Comparison of ENCODE assay signal across 11 mouse cellular contexts in genomic region chr1:86438501-86438900, GRCm38 (mm10). TPM values are rescaled to one million over a fixed set of nuclear protein-coding genes. Genes with fewer than 3 reads are reported as not detected.
DNase-seq lines count a peak whose midpoint lies in the region; ATAC-seq and TF ChIP-seq lines count a peak whose summit lies in the region.
"Had no signal": no experiment of that assay in that cellular context is flagged by ENCODE, and none has a peak within 500 bp of the region (broad histone marks: within the 10 kb centered on the region; RNA-seq: fewer than 3 reads in every experiment).

No protein-coding gene starts in this region.

- no peak for DNase-seq in heart, postnatal 14 days
- no peak for DNase-seq in midbrain, embryonic 10.5 days (ENCODE audit: low spot score)
- peak; percentile 47 for DNase-seq in retina, embryonic 14.5 days (ENCODE audit: low spot score)
- no peak for DNase-seq in right cerebral cortex, postnatal 36 days (ENCODE audit: low spot score in 2 of 2)

- H3K4me2 ChIP-seq in heart, embryonic 16.5 days (ENCODE audit: low read depth, low read length), result no peak overlapping the region
- no peak overlapping the region for H3K4me2 ChIP-seq in midbrain, embryonic 15.5 days
- H3K4me2 ChIP-seq: forebrain, embryonic 13.5 days; hindbrain, embryonic 13.5 days had no signal

- no peak for TF ChIP-seq POLR2A in cortical plate, adult 2 months (IDR thresholded peaks at IDR 0.05; ENCODE audit: extremely low read depth, insufficient read depth, low read length)

- TF ChIP-seq CTCF in cortical plate, adult 2 months (IDR thresholded peaks at IDR 0.05; ENCODE audit: extremely low read depth, insufficient read depth, low read length), result peak; percentile 43; the same call in 1 of the 2 replicates

- no peaks in the 10 kb centered on the region for H3K36me3 ChIP-seq in heart, embryonic 16.5 days (ENCODE audit: control insufficient read depth, insufficient read depth)
- no peaks in the 10 kb centered on the region for H3K36me3 ChIP-seq in midbrain, embryonic 10.5 days
- no peaks in the 10 kb centered on the region for H3K36me3 ChIP-seq in midbrain, embryonic 15.5 days (replicated peaks)
- H3K36me3 ChIP-seq: hindbrain, embryonic 13.5 days had no signal

- no peaks in the 10 kb centered on the region for H3K9me3 ChIP-seq in heart, embryonic 16.5 days (replicated peaks; ENCODE audit: control insufficient read depth, low read length)
- H3K9me3 ChIP-seq in midbrain, embryonic 10.5 days (replicated peaks), result no peaks in the 10 kb centered on the region
- H3K9me3 ChIP-seq in midbrain, embryonic 15.5 days, result no peaks in the 10 kb centered on the region
- H3K9me3 ChIP-seq: forebrain, embryonic 13.5 days; hindbrain, embryonic 13.5 days had no signal

- no peaks in the 10 kb centered on the region for H3K27me3 ChIP-seq in heart, embryonic 16.5 days (ENCODE audit: control insufficient read depth, insufficient read depth, low read length)
- peaks cover 6% of the 10 kb centered on the region; the same call in 1 of the 2 replicates for H3K27me3 ChIP-seq in midbrain, embryonic 10.5 days (ENCODE audit: low read depth, poor library complexity, severe bottlenecking)
- H3K27me3 ChIP-seq in midbrain, embryonic 15.5 days (replicated peaks), result no peaks in the 10 kb centered on the region
- H3K27me3 ChIP-seq: forebrain, embryonic 13.5 days; hindbrain, embryonic 13.5 days had no signal

- ATAC-seq in heart, embryonic 16.5 days (replicated peaks; ENCODE audit: extremely low read depth, insufficient read depth, low FRiP score), result no peak
- no peak for ATAC-seq in midbrain, embryonic 15.5 days (replicated peaks)
- ATAC-seq: forebrain, embryonic 13.5 days; midbrain, embryonic 16.5 days had no signal

- H3K4me3 ChIP-seq in heart, embryonic 16.5 days (ENCODE audit: low read length), result no peak overlapping the region
- H3K4me3 ChIP-seq in midbrain, embryonic 10.5 days, result no peak overlapping the region
- no peak overlapping the region for H3K4me3 ChIP-seq in midbrain, embryonic 15.5 days
- H3K4me3 ChIP-seq in cortical plate, adult 2 months (ENCODE audit: insufficient read depth, low read length), result no peak overlapping the region
- H3K4me3 ChIP-seq: forebrain, embryonic 13.5 days; hindbrain, embryonic 13.5 days had no signal

- H3K4me1 ChIP-seq in heart, embryonic 16.5 days (ENCODE audit: control insufficient read depth, insufficient read depth, low read length), result peaks cover 65% of the 10 kb centered on the region
- peaks cover 87% of the 10 kb centered on the region for H3K4me1 ChIP-seq in midbrain, embryonic 10.5 days
- H3K4me1 ChIP-seq in midbrain, embryonic 15.5 days, result peaks cover 65% of the 10 kb centered on the region
- H3K4me1 ChIP-seq in cortical plate, adult 2 months (ENCODE audit: control insufficient read depth, insufficient read depth, low read length), result peaks cover 14% of the 10 kb centered on the region

- WGBS in heart, embryonic 16.5 days, result 72% methylated on average over 2 of the region's 2 CpGs
- WGBS in midbrain, embryonic 10.5 days, result 82% methylated on average over 2 of the region's 2 CpGs
- 70% methylated on average over 2 of the region's 2 CpGs for WGBS in midbrain, embryonic 15.5 days

- H3K27ac ChIP-seq in heart, embryonic 16.5 days (ENCODE audit: low read length), result peak overlapping the region; percentile 81
- H3K27ac ChIP-seq in midbrain, embryonic 10.5 days (replicated peaks), result peak overlapping the region; percentile 99
- no peak overlapping the region for H3K27ac ChIP-seq in midbrain, embryonic 15.5 days
- H3K27ac ChIP-seq in cortical plate, adult 2 months (ENCODE audit: insufficient read depth, low read length), result no peak overlapping the region
- H3K27ac ChIP-seq: forebrain, embryonic 13.5 days had no signal

- no peak overlapping the region for H3K9ac ChIP-seq in heart, embryonic 16.5 days (ENCODE audit: low read length)
- H3K9ac ChIP-seq in midbrain, embryonic 15.5 days, result no peak overlapping the region
- H3K9ac ChIP-seq: forebrain, embryonic 13.5 days had no signal

- intact Hi-C loops in heart, postnatal 14 days (cut with DNase I), result no loop called here

RNA-seq across cellular contexts. Expression of gene Tex44, which starts 12.4 kb away (rescaled TPM):
- not detected in 2 replicates for polyA plus RNA-seq in heart, embryonic 16.5 days (2015; fragmentation: Nextera tagmentation; extraction: Ambion mirVana)
- not detected for total RNA-seq in heart, postnatal 14 days (2021)
- polyA plus RNA-seq in midbrain, embryonic 10.5 days (2016; fragmentation: Nextera tagmentation; extraction: Ambion mirVana), result 0.07 and 0.11 TPM in 2 replicates
- polyA plus RNA-seq in midbrain, embryonic 15.5 days (2015; fragmentation: Nextera tagmentation; extraction: Ambion mirVana), result not detected in 2 replicates
- not detected in 2 replicates for polyA plus RNA-seq in cortical plate, adult 2 months (2012; rRNA removed)
- total RNA-seq: left cerebral cortex, postnatal 36 days had no signal
- polyA plus RNA-seq: forebrain, embryonic 13.5 days; hindbrain, embryonic 13.5 days; midbrain, embryonic 16.5 days had no signal

RNA-seq across cellular contexts. Expression of gene Nmur1, which starts 12.5 kb away (rescaled TPM):
- not detected in 2 replicates for polyA plus RNA-seq in heart, embryonic 16.5 days (2015; fragmentation: Nextera tagmentation; extraction: Ambion mirVana)
- not detected for total RNA-seq in heart, postnatal 14 days (2021)
- not detected in 2 replicates for polyA plus RNA-seq in midbrain, embryonic 10.5 days (2016; fragmentation: Nextera tagmentation; extraction: Ambion mirVana)
- 0.61 TPM in 1 of 2 replicates, not detected in the other for polyA plus RNA-seq in midbrain, embryonic 15.5 days (2015; fragmentation: Nextera tagmentation; extraction: Ambion mirVana)
- 0.09 and 0.25 TPM in 2 replicates for polyA plus RNA-seq in cortical plate, adult 2 months (2012; rRNA removed)
- total RNA-seq: left cerebral cortex, postnatal 36 days had no signal
- polyA plus RNA-seq: forebrain, embryonic 13.5 days; hindbrain, embryonic 13.5 days had no signal

Comparison
In these comparisons a context has a peak if more than half of its experiments do, and no peak if none do; other contexts are left out.
1. H3K27ac ChIP-seq: peak in heart, embryonic 16.5 days (single experiment) and midbrain, embryonic 10.5 days (single experiment); none in midbrain, embryonic 15.5 days (single experiment) and cortical plate, adult 2 months (single experiment).